Mouse (Mus musculus): ENCODE data around the gene Cd9.

GRCm38 (mm10) chr6:125503186-125503802 is 8.7 kb upstream of the Cd9 start:
- TF ChIP-seq CTCF (IDR thresholded peaks at IDR 0.05; ENCODE audit: extremely low read depth, insufficient read depth, insufficient read length, insufficient replicate concordance) = no peak
- no peak for TF ChIP-seq POLR2A (IDR thresholded peaks at IDR 0.05; ENCODE audit: low read depth, low read length)

Measured in spleen, adult 2 months (tissue).